Mouse (Mus musculus): Measurements from ENCODE around the gene Ttc4.

Gene Ttc4

GRCm38 (mm10) chr4:106650833-106651527 lies 27.8 kb downstream of the Ttc4 start, which contains the start of gene Pars2:
Gene Pars2, plus strand, starts transcription at chr4:106651069.
- peak; percentile 93 to 96 for DNase-seq (ENCODE audit: low spot score in 2 of 2)

- DNase-seq (ENCODE audit: low spot score in 2 of 2): no peak
These were observed 31.6 kb downstream of the Ttc4 start for GRCm38 (mm10) chr4:106647137-106647536.

GRCm38 (mm10) chr4:106645797-106646196 lies 32.9 kb downstream of the Ttc4 start:
- no peak for DNase-seq (ENCODE audit: low spot score in 2 of 2)

- DNase-seq (ENCODE audit: low spot score in 2 of 2): no peak
These were observed 34.5 kb downstream of the Ttc4 start for GRCm38 (mm10) chr4:106644218-106644610.

GRCm38 (mm10) chr4:106643483-106644217 lies 35.1 kb downstream of the Ttc4 start:
- no peak for DNase-seq (ENCODE audit: low spot score in 2 of 2)

GRCm38 (mm10) chr4:106634086-106634479 lies 44.7 kb downstream of the Ttc4 start:
- no peak for DNase-seq (ENCODE audit: low spot score in 2 of 2)

GRCm38 (mm10) chr4:106633281-106634085 lies 45.3 kb downstream of the Ttc4 start:
- DNase-seq (ENCODE audit: low spot score in 2 of 2): no peak

GRCm38 (mm10) chr4:106632313-106632712 lies 46.4 kb downstream of the Ttc4 start:
- no peak for DNase-seq (ENCODE audit: low spot score in 2 of 2)

GRCm38 (mm10) chr4:106630333-106631220 lies 48.2 kb downstream of the Ttc4 start:
- DNase-seq (ENCODE audit: low spot score in 2 of 2): peak in 1 of 2 experiments; percentile 38

- no peak for DNase-seq (ENCODE audit: low spot score in 2 of 2)
These were observed 49.4 kb downstream of the Ttc4 start for GRCm38 (mm10) chr4:106629374-106629773.

GRCm38 (mm10) chr4:106628650-106629360 lies 49.9 kb downstream of the Ttc4 start:
- DNase-seq (ENCODE audit: low spot score in 2 of 2): no peak

- DNase-seq (ENCODE audit: low spot score in 2 of 2): no peak
These were observed 50.9 kb downstream of the Ttc4 start for GRCm38 (mm10) chr4:106627809-106628208.

- DNase-seq (ENCODE audit: low spot score in 2 of 2): no peak
These were observed 54.5 kb downstream of the Ttc4 start for GRCm38 (mm10) chr4:106624271-106624670.

- no peak for DNase-seq (ENCODE audit: low spot score in 2 of 2)
These were observed 56.0 kb downstream of the Ttc4 start for GRCm38 (mm10) chr4:106622712-106623111.

- no peak for DNase-seq (ENCODE audit: low spot score in 2 of 2)
These were observed 56.7 kb downstream of the Ttc4 start, which contains the start of gene Ttc22 for GRCm38 (mm10) chr4:106622030-106622493. Gene Ttc22, plus strand, starts transcription at chr4:106622432.

- DNase-seq (ENCODE audit: low spot score in 2 of 2): no peak
These were observed 57.3 kb downstream of the Ttc4 start for GRCm38 (mm10) chr4:106621428-106621827.

- DNase-seq (ENCODE audit: low spot score in 2 of 2): no peak
These were observed 59.8 kb downstream of the Ttc4 start for GRCm38 (mm10) chr4:106618898-106619297.

- DNase-seq (ENCODE audit: low spot score in 2 of 2): no peak
These were observed 61.7 kb downstream of the Ttc4 start, which contains the start of gene Lexm for GRCm38 (mm10) chr4:106617056-106617455. Gene Lexm, minus strand, starts transcription at chr4:106617241.

GRCm38 (mm10) chr4:106615637-106616036 lies 63.1 kb downstream of the Ttc4 start:
- no peak for DNase-seq (ENCODE audit: low spot score in 2 of 2)

- DNase-seq (ENCODE audit: low spot score in 2 of 2): no peak
These were observed 63.9 kb downstream of the Ttc4 start for GRCm38 (mm10) chr4:106614881-106615280.

Measured in heart, adult 9 months (tissue).